Mouse (Mus musculus) embryonic facial prominence, embryonic 14.5 days (tissue): ENCODE data around the gene Elp5. TPM values are rescaled to one million over a fixed set of nuclear protein-coding genes. Genes with fewer than 3 reads are reported as not detected.
"Not testable (repeated sequence)": the region's sequence is repeated elsewhere in the genome, so short reads cannot be mapped to it uniquely, and the experiment has no call there.

ENCODE experiments used
- ATAC-seq: fragments of 200-750 bp; cut with Nextera tagmentation; 2 replicates; pipeline ENCODE4 v1.8.0; 2017; ENCODE audit warnings: low read depth, moderate number of reproducible peaks, moderate TSS enrichment
- DNase-seq: peaks from one replicate; pipeline ENCODE4 v3.0.0-alpha.2; 2015; ENCODE audit warnings: low spot score
- H3K27ac ChIP-seq: fragments of 300-500 bp; sonication (generic); replicated peaks from 2 replicates; pipeline ENCODE4 v1.5.1; 2014; ENCODE audit warnings: low read depth, mild to moderate bottlenecking, low read length, moderate library complexity
- H3K27me3 ChIP-seq: fragments of 300-500 bp; sonication (generic); replicated peaks from 2 replicates; pipeline ENCODE4 v1.6.1; 2014; ENCODE audit warnings: low read length; ENCODE audit not compliant: control insufficient read depth, insufficient read depth
- H3K36me3 ChIP-seq: fragments of 300-500 bp; sonication (generic); 2 replicates; pipeline ENCODE4 v1.6.1; 2014; ENCODE audit warnings: low read length, mixed read lengths; ENCODE audit not compliant: control insufficient read depth, insufficient read depth
- H3K4me1 ChIP-seq: fragments of 300-500 bp; sonication (generic); 2 replicates; pipeline ENCODE4 v1.6.1; 2014; ENCODE audit warnings: antibody characterized with exemption, low read length; ENCODE audit not compliant: control insufficient read depth, insufficient read depth
- H3K4me2 ChIP-seq: fragments of 300-500 bp; sonication (generic); 2 replicates; pipeline ENCODE4 v1.6.1; 2014; ENCODE audit warnings: low read depth, mild to moderate bottlenecking, low read length, moderate library complexity, mixed read lengths
- H3K4me3 ChIP-seq: fragments of 300-500 bp; sonication (generic); 2 replicates; pipeline ENCODE4 v1.5.1; 2014; ENCODE audit warnings: low read depth, mild to moderate bottlenecking, low read length
- H3K9ac ChIP-seq: fragments of 300-500 bp; sonication (generic); 2 replicates; pipeline ENCODE4 v1.6.1; 2014; ENCODE audit warnings: low read depth, mild to moderate bottlenecking, low read length, moderate library complexity, mixed read lengths
- H3K9me3 ChIP-seq: fragments of 300-500 bp; sonication (generic); 2 replicates; pipeline ENCODE4 v1.6.1; 2016; ENCODE audit warnings: low read length; ENCODE audit not compliant: control insufficient read depth
- WGBS: fragments of 180-500 bp; shearing (Covaris S2); extraction: QIAGEN DNeasy Blood & Tissue Kit; methylation state at CpG from one replicate; pipeline ENCODE4 v1.1.7; 2014; 5-methylcytosine and 5-hydroxymethylcytosine counted together
- polyA plus RNA-seq: library from polyadenylated mRNA; unstranded; fragments of >200 nt; fragmentation: Nextera tagmentation; extraction: Ambion mirVana; gene quantifications from 2 replicates; pipeline ENCODE4 v1.2.1, GENCODE M21; 2014

The Elp5 gene
- polyA plus RNA-seq, 1 experiment from 2014 or later = 109 TPM

DNA sequence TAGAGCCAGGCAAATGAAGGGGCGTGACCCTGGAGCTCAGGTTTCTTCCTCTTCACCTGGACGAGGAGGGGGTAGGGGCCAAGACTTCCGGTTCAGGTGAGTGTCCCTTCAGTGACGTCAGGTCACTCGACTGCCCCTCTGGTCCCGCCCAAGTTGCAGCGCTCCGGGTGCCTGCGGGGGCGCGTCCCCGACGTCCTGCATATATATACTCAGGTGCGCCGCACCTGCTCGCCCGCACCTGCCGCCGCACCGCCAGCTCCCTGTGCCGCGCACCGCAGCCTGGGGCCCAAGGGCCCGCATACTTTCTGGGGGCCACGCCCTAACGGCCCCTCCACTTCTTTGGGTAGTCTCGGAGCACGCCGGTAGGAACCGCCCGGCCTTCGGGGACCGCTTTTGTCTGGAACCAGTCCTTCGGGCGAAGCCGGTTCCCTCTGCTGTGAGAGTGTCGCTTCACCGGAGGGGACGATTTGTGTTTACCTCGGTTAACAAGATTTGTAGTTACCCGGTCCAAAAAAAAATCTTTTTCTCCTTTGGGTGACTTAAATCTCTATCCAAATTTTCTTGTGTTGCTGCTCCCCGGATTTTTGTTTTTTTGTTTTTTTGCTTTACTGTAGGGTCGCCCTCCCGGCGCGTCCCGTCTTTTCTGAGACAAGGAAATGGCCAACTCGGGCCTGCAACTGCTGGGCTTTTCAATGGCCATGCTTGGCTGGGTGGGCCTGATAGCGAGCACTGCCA is 16.9 kb downstream of the Elp5 start:
- peak; percentile 70 for DNase-seq
- ATAC-seq = peak; percentile 56; the same call in 1 of the 2 replicates
- 0 out of 2 replicates have a peak overlapping the region, but pooled peaks have one; percentile 28 for H3K27ac ChIP-seq
- H3K4me1 ChIP-seq = peaks cover 6% of the 10 kb centered on the region; the same call in 1 of the 2 replicates
- H3K9ac ChIP-seq = peak overlapping the region; percentile 62
- 5% methylated on average over 27 of the region's 49 CpGs for WGBS
- H3K4me3 ChIP-seq = peak overlapping the region; percentile 45
- peak overlapping the region; percentile 67 for H3K4me2 ChIP-seq
- H3K27me3 ChIP-seq = peaks cover 61% of the 10 kb centered on the region
- no peaks in the 10 kb centered on the region for H3K9me3 ChIP-seq
- peaks cover 28% of the 10 kb centered on the region for H3K36me3 ChIP-seq

DNA sequence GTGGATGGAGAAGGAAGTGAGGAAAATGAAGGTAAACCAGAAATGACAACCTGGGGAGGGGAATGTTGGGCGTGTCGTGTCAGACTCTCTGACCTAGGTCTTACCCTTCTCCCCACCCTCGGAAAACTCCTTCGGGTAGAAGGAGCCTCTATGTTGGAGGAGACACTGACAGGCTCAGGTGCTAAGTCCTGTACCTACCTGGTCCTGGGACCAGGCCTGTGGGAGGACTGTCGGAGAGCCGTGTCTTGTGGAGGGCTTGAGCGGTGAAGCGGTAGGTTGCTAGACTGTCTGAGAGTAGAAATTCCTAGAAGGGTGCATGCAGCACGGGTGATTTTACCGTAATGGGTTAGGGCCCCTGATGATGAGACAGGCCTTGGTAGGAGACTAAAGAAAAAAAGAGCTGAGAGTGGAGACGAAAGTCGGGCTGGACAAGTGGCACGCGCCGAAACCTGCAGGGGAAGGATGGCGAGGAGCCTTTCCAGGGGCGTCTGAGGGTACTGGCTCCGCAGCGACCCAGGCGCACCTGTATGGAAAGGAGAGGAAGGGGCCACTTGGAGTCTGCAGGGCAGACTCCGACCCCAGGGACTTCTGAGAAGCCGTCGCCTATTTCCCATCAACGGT is 17.6 kb downstream of the Elp5 start, which contains the start of gene Cldn7:
Cldn7 (plus strand) TSS at position 130 of the 621 bp plus-strand sequence.
- Histone ChIP-seq H3K9ac (peak within 1 kb of the TSS; percentile 62; the same call in 1 of the 2 replicates), H3K27ac (peak within 1 kb of the TSS; percentile 28; the same call in 1 of the 2 replicates), H3K9me3 (no peaks in the 10 kb centered on the region), H3K27me3 (peaks cover 61% of the 10 kb centered on the region), H3K4me3 (peak within 1 kb of the TSS; percentile 45), H3K36me3 (peaks cover 21% of the 10 kb centered on the region), H3K4me2 (peak within 1 kb of the TSS; percentile 67), H3K4me1 (peaks cover 6% of the 10 kb centered on the region; the same call in 1 of the 2 replicates)
- ATAC-seq (no peak; the same call in 1 of the 2 replicates), DNase-seq (no peak)
- WGBS = 6% methylated on average over 22 of the region's 24 CpGs

DNA sequence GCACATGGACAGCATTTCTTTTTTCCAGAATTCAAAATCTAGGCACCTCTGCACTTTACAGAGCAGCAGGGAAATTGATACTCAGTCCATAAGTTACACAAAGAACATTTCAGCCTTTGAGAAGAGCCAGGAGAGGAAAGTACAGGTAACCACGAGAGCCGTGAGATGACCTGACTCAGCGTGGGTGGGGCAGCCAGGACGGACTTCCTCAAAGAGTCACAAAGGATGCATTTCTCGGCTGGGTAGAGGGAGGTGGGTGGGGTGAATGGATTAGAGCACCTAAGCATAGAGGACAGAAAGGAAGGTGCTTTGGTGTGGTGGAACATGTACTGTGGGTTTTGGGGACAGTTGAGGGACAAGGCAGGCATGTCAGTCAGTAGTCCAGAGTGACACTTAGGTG is 20.5 kb downstream of the Elp5 start:
- Histone ChIP-seq H3K27me3 (peaks cover 51% of the 10 kb centered on the region), H3K9ac (no peak overlapping the region), H3K4me2 (no peak overlapping the region), H3K27ac (no peak overlapping the region), H3K4me1 (peaks cover 4% of the 10 kb centered on the region; the same call in 1 of the 2 replicates), H3K36me3 (no peaks in the 10 kb centered on the region), H3K4me3 (no peak overlapping the region), H3K9me3 (no peaks in the 10 kb centered on the region)
- WGBS = 38% methylated on average over 5 of the region's 5 CpGs
- ATAC-seq (no peak), DNase-seq (no peak)

- Histone ChIP-seq H3K27ac (no peak overlapping the region), H3K9ac (no peak overlapping the region), H3K4me2 (no peak overlapping the region), H3K27me3 (peaks cover 39% of the 10 kb centered on the region), H3K9me3 (no peaks in the 10 kb centered on the region), H3K36me3 (no peaks in the 10 kb centered on the region), H3K4me1 (no peaks in the 10 kb centered on the region), H3K4me3 (no peak overlapping the region)
- DNase-seq (no peak), ATAC-seq (no peak)
- WGBS = 29% methylated on average over 5 of the region's 5 CpGs
Measured at GRCm38 (mm10) chr11:69960616-69961015, 21.7 kb downstream of the Elp5 start.

DNA sequence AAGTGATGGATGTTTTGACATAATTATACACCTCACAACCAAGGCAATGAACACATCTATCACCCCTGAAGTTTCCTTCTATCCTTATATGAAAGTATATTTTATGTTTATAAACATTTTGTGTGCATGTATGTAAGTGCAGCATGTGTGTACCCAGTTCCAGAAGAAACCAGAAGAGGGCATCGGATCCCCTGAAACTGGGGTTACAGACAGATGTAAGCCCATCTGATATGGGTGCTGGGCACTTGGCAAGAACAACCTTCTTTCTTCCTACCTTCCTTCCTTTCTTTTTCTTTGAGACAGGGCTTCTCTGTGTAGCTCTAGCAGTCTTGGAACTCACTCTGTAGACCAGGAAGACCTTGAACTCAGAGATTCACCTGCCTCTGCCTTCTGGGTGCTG is 26.1 kb downstream of the Elp5 start:
- no peak overlapping the region for H3K27ac ChIP-seq
- no peak overlapping the region for H3K4me3 ChIP-seq
- H3K4me1 ChIP-seq = no peaks in the 10 kb centered on the region
- no peak overlapping the region for H3K4me2 ChIP-seq
- H3K27me3 ChIP-seq = no peaks in the 10 kb centered on the region
- ATAC-seq (no peak), DNase-seq (no peak)
- H3K9ac ChIP-seq = no peak overlapping the region
- 58% methylated on average over 1 of the region's 1 CpGs for WGBS
- no peaks in the 10 kb centered on the region for H3K36me3 ChIP-seq
- H3K9me3 ChIP-seq = no peaks in the 10 kb centered on the region

DNA sequence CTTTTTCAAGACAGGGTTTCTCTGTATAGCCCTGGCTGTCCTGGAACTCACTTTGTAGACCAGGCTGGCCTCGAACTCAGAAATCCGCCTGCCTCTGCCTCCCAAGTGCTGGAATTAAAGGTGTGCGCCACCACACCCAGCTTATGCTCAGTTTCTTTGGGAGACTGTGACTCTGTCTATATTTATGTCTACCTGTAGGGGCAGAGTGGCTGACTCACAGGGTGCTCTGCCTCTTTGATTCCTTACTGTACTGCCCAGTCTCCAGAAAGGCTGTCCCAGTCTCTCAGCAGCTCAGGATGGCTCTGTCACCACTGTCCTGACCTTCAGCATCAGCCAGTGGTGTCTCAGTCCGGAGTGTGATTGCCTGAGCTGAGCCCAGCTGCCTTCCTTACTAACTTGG is 26.7 kb downstream of the Elp5 start:
- not testable (repeated sequence) for ATAC-seq, H3K4me2 ChIP-seq, H3K27ac ChIP-seq, H3K4me3 ChIP-seq, H3K4me1 ChIP-seq, H3K27me3 ChIP-seq, H3K9ac ChIP-seq, H3K36me3 ChIP-seq, DNase-seq, H3K9me3 ChIP-seq
- 63% methylated on average over 2 of the region's 4 CpGs for WGBS

- Histone ChIP-seq H3K9ac (no peak overlapping the region), H3K27me3 (no peaks in the 10 kb centered on the region), H3K4me2 (no peak overlapping the region), H3K4me1 (peaks cover 3% of the 10 kb centered on the region; the same call in 1 of the 2 replicates), H3K36me3 (no peaks in the 10 kb centered on the region), H3K4me3 (no peak overlapping the region), H3K9me3 (no peaks in the 10 kb centered on the region), H3K27ac (no peak overlapping the region)
- ATAC-seq (no peak), DNase-seq (no peak)
- 64% methylated on average over 11 of the region's 11 CpGs for WGBS
Measured at GRCm38 (mm10) chr11:69953267-69953915, 28.9 kb downstream of the Elp5 start.

DNA sequence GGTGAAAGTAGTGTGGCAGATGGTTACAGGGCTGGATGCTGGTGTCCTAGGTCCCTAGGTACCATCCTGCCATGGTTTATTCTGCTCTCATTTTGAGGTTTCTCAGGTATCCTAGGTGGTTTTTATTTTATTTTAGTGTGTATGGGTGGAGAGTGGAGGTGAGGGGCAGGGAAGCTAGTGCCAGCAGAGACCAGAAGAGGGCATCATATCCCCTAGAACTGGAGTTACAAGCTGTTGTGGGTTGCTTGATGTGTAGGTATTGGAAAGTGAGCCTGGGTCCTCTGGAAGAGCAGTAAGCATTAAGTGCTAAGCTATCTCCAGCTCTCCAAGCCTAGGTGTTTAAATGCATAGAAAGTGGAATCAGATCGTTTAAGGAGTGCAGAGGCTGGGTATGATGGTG is 30.0 kb downstream of the Elp5 start:
- DNase-seq (no peak), ATAC-seq (no peak)
- H3K4me3 ChIP-seq = no peak overlapping the region
- H3K27ac ChIP-seq = no peak overlapping the region
- H3K4me2 ChIP-seq = no peak overlapping the region
- H3K4me1 ChIP-seq = peaks cover 3% of the 10 kb centered on the region
- no peaks in the 10 kb centered on the region for H3K36me3 ChIP-seq
- H3K27me3 ChIP-seq = no peaks in the 10 kb centered on the region
- H3K9me3 ChIP-seq = no peaks in the 10 kb centered on the region
- H3K9ac ChIP-seq = no peak overlapping the region
- 42% methylated on average over 1 of the region's 1 CpGs for WGBS
